Mouse (Mus musculus) liver, adult 2 months (tissue): ENCODE results near the gene Elane.

Experiments used
- CTCF ChIP-seq: fragments of 200-500 bp; IDR thresholded peaks from 2 replicates; pipeline ENCODE4 v1.5.1; 2011; ENCODE audit warnings: low read depth, low read length, control low read depth
- POLR2A ChIP-seq: fragments of 200-500 bp; IDR thresholded peaks from 2 replicates; pipeline ENCODE4 v1.6.1; 2011; ENCODE audit warnings: low read length, control low read depth; ENCODE audit not compliant: insufficient read depth; ENCODE audit errors: extremely low read depth

DNA sequence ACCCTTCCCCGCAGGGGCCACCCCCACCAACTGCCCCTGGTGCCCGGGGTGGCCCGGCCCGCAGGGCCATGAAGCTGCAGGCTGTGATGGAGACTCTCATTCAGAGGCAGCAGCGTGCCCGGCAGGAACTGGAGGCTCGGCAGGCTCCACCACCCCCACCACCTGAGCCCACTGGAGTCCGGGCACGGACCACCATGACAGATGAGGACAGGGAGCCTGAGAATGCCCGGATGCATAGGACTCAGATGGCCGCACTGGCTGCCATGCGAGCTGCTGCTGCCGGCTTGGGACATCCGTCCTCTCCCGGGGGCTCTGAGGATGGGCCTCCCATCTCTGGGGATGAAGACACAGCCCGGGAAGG is 44.8 kb downstream of the Elane start:
- TF ChIP-seq CTCF (no peak), POLR2A (no peak)
